Mouse (Mus musculus) heart, postnatal 25 days (tissue): ENCODE measurements around the gene Minpp1. TPM values are rescaled to one million over a fixed set of nuclear protein-coding genes. Genes with fewer than 3 reads are reported as not detected.
A peak's percentile ranks its signal among the peaks of the same experiment; 100 is the strongest.
"Not testable (repeated sequence)": the region's sequence is repeated elsewhere in the genome, so short reads cannot be mapped to it uniquely, and the experiment has no call there.

ENCODE experiments used
- DNase-seq: peaks from one replicate; pipeline ENCODE4 v3.0.0; 2022; ENCODE audit warnings: low spot score
- intact Hi-C: fragments of 180-260 bp; cut with DNase I; formaldehyde crosslinking; loops from one replicate; pipeline ENCODE4 v1.15.1; 2025
- total RNA-seq, 2 experiments: library from RNA; stranded (reverse); gene quantifications; 2 replicates each; pipeline ENCODE4 v1.2.3; 2021

The Minpp1 gene
- 10 to 100 TPM; 14.8 to 15.5 TPM for total RNA-seq

GRCm38 (mm10) chr19:32485681-32486105 is at the start of gene Minpp1:
Minpp1 (plus strand) TSS chr19:32485769.
- peak; percentile 68 for DNase-seq
- intact Hi-C loops, result loop anchor here (5.0 kb wide), 2 partner anchors 453 to 513 kb away; no protein-coding TSS in a partner anchor

GRCm38 (mm10) chr19:32439356-32439755 is 46.2 kb upstream of the Minpp1 start:
- DNase-seq, result no peak
- intact Hi-C loops, result no loop called here

- DNase-seq, result no peak
- intact Hi-C loops, result no loop called here
Observed at GRCm38 (mm10) chr19:32441568-32441967, 44.0 kb upstream of the Minpp1 start.

GRCm38 (mm10) chr19:32448931-32449330 is 36.6 kb upstream of the Minpp1 start:
- DNase-seq, result no peak
- intact Hi-C loops, result no loop called here

- no peak for DNase-seq
- intact Hi-C loops, result no loop called here
Observed at GRCm38 (mm10) chr19:32452231-32452630, 33.3 kb upstream of the Minpp1 start.

- intact Hi-C loops, result no loop called here
- no peak for DNase-seq
Observed at GRCm38 (mm10) chr19:32456744-32457143, 28.8 kb upstream of the Minpp1 start.

- DNase-seq, intact Hi-C loops: not testable (repeated sequence)
Observed at GRCm38 (mm10) chr19:32457631-32458030, 27.9 kb upstream of the Minpp1 start.

GRCm38 (mm10) chr19:32463037-32463436 is 22.5 kb upstream of the Minpp1 start:
- intact Hi-C loops, result no loop called here
- DNase-seq, result no peak

- DNase-seq, result no peak
- intact Hi-C loops, result no loop called here
Observed at GRCm38 (mm10) chr19:32465228-32465627, 20.3 kb upstream of the Minpp1 start.

- DNase-seq, result no peak
- intact Hi-C loops, result no loop called here
Observed at GRCm38 (mm10) chr19:32466478-32466877, 19.1 kb upstream of the Minpp1 start, which contains the start of gene Rpl9-ps6. Rpl9-ps6 (minus strand) TSS chr19:32466578.

GRCm38 (mm10) chr19:32467325-32467724 is 18.2 kb upstream of the Minpp1 start:
- intact Hi-C loops, result no loop called here
- DNase-seq, result no peak

- DNase-seq, result no peak
- intact Hi-C loops, result no loop called here
Observed at GRCm38 (mm10) chr19:32470059-32470497, 15.5 kb upstream of the Minpp1 start.

GRCm38 (mm10) chr19:32470570-32471263 is 14.9 kb upstream of the Minpp1 start:
- DNase-seq, result no peak
- intact Hi-C loops, result no loop called here

- DNase-seq, result no peak
- intact Hi-C loops, result no loop called here
Observed at GRCm38 (mm10) chr19:32476016-32476711, 9.4 kb upstream of the Minpp1 start.

- intact Hi-C loops, result no loop called here
- DNase-seq, result no peak
Observed at GRCm38 (mm10) chr19:32476712-32477052, 8.9 kb upstream of the Minpp1 start.

- DNase-seq, result no peak
- intact Hi-C loops, result no loop called here
Observed at GRCm38 (mm10) chr19:32480255-32480654, 5.3 kb upstream of the Minpp1 start.

- no peak for DNase-seq
- intact Hi-C loops, result no loop called here
Observed at GRCm38 (mm10) chr19:32480791-32481442, 4.7 kb upstream of the Minpp1 start.

- DNase-seq, result no peak
- intact Hi-C loops, result no loop called here
Observed at GRCm38 (mm10) chr19:32481511-32481910, 4.1 kb upstream of the Minpp1 start.

GRCm38 (mm10) chr19:32484941-32485660 is 468 bp upstream of the Minpp1 start:
- intact Hi-C loops, result loop anchor here (5.0 kb wide), 2 partner anchors 453 to 513 kb away; no protein-coding TSS in a partner anchor
- DNase-seq, result no peak

GRCm38 (mm10) chr19:32486106-32486724 is 646 bp downstream of the Minpp1 start:
- peak; percentile 31 for DNase-seq
- intact Hi-C loops, result loop anchor here (5.0 kb wide), 2 partner anchors 454 to 514 kb away; no protein-coding TSS in a partner anchor
